Mouse (Mus musculus) thymus, postnatal 4 days (tissue): ENCODE data around the gene Abl1.

Experiments
- DNase-seq: peaks from one replicate; pipeline ENCODE4 v3.0.0; 2021

Gene Abl1

GRCm38 (mm10) chr2:31689045-31689444 lies 869 bp downstream of the Abl1 start:
- no peak for DNase-seq

GRCm38 (mm10) chr2:31690063-31690462 lies 1.9 kb downstream of the Abl1 start:
- DNase-seq, result peak; percentile 24

GRCm38 (mm10) chr2:31698209-31698608 lies 10.0 kb downstream of the Abl1 start:
- DNase-seq, result peak; percentile 46

- peak; percentile 57 for DNase-seq
Observed at GRCm38 (mm10) chr2:31700545-31701446, 12.6 kb downstream of the Abl1 start.

GRCm38 (mm10) chr2:31703226-31703625 lies 15.1 kb downstream of the Abl1 start:
- DNase-seq, result no peak

GRCm38 (mm10) chr2:31705914-31706313 lies 17.7 kb downstream of the Abl1 start:
- DNase-seq, result no peak

GRCm38 (mm10) chr2:31706531-31706930 lies 18.4 kb downstream of the Abl1 start:
- no peak for DNase-seq

GRCm38 (mm10) chr2:31712716-31713115 lies 24.5 kb downstream of the Abl1 start:
- no peak for DNase-seq

- no peak for DNase-seq
Observed at GRCm38 (mm10) chr2:31713813-31714212, 25.6 kb downstream of the Abl1 start.

- peak; percentile 19 for DNase-seq
Observed at GRCm38 (mm10) chr2:31714780-31715179, 26.6 kb downstream of the Abl1 start.

- no peak for DNase-seq
Observed at GRCm38 (mm10) chr2:31715985-31716384, 27.8 kb downstream of the Abl1 start.

- DNase-seq, result no peak
Observed at GRCm38 (mm10) chr2:31719202-31719880, 31.2 kb downstream of the Abl1 start.

- DNase-seq, result no peak
Observed at GRCm38 (mm10) chr2:31719944-31720343, 31.8 kb downstream of the Abl1 start.

GRCm38 (mm10) chr2:31720783-31721182 lies 32.6 kb downstream of the Abl1 start:
- peak; percentile 65 for DNase-seq

- no peak for DNase-seq
Observed at GRCm38 (mm10) chr2:31724730-31725490, 36.7 kb downstream of the Abl1 start.

GRCm38 (mm10) chr2:31727576-31728277 lies 39.6 kb downstream of the Abl1 start:
- no peak for DNase-seq

GRCm38 (mm10) chr2:31730640-31731039 lies 42.5 kb downstream of the Abl1 start:
- no peak for DNase-seq

GRCm38 (mm10) chr2:31732497-31732896 lies 44.3 kb downstream of the Abl1 start:
- no peak for DNase-seq

GRCm38 (mm10) chr2:31733558-31733957 lies 45.4 kb downstream of the Abl1 start:
- no peak for DNase-seq

- no peak for DNase-seq
Observed at GRCm38 (mm10) chr2:31739041-31739440, 50.9 kb downstream of the Abl1 start.

GRCm38 (mm10) chr2:31741728-31742127 lies 53.6 kb downstream of the Abl1 start:
- DNase-seq, result no peak

- DNase-seq, result no peak
Observed at GRCm38 (mm10) chr2:31742134-31742533, 54.0 kb downstream of the Abl1 start.
